Mouse (Mus musculus): ENCODE measurements around the gene Lag3. TPM values are rescaled to one million over a fixed set of nuclear protein-coding genes. Genes with fewer than 3 reads are reported as not detected.

The Lag3 gene
- polyA plus RNA-seq, 1 experiment from 2014 or later, result 0.93 TPM

GRCm38 (mm10) chr6:124918890-124919627, 7.6 kb upstream of the Lag3 start:
- Histone ChIP-seq H3K36me3 (ENCODE audit: control insufficient read depth, insufficient read depth, low read length) (peaks cover 8% of the 10 kb centered on the region; the same call in 1 of the 2 replicates), H3K4me2 (replicated peaks; ENCODE audit: low read depth) (peak overlapping the region; percentile 53), H3K9me3 (ENCODE audit: control insufficient read depth, low read length) (no peaks in the 10 kb centered on the region), H3K9ac (ENCODE audit: low read length) (peak overlapping the region; percentile 13; the same call in 1 of the 2 replicates), H3K27me3 (ENCODE audit: control insufficient read depth, insufficient read depth, low read length) (no peaks in the 10 kb centered on the region), H3K4me3 (ENCODE audit: low read depth, low read length) (peak overlapping the region; percentile 36), H3K4me1 (replicated peaks; ENCODE audit: control insufficient read depth, insufficient read depth) (peaks cover 12% of the 10 kb centered on the region; the same call in 1 of the 2 replicates), H3K27ac (replicated peaks) (peak overlapping the region; percentile 100)
- no peak for DNase-seq (ENCODE audit: low spot score)
- no peak for ATAC-seq (ENCODE audit: low FRiP score, low TSS enrichment)
- no peak for TF ChIP-seq CTCF (IDR thresholded peaks at IDR 0.05; ENCODE audit: low read depth)
- no peak for TF ChIP-seq EP300 (optimal IDR thresholded peaks at IDR 0.05)
- 15% methylated on average over 13 of the region's 14 CpGs for WGBS

- WGBS, result 6% methylated on average over 7 of the region's 7 CpGs
- Histone ChIP-seq H3K36me3 (ENCODE audit: control insufficient read depth, insufficient read depth, low read length) (peaks cover 13% of the 10 kb centered on the region), H3K27me3 (ENCODE audit: control insufficient read depth, insufficient read depth, low read length) (no peaks in the 10 kb centered on the region), H3K4me1 (replicated peaks; ENCODE audit: control insufficient read depth, insufficient read depth) (peaks cover 12% of the 10 kb centered on the region; the same call in 1 of the 2 replicates), H3K4me3 (ENCODE audit: low read depth, low read length) (peak overlapping the region; percentile 93), H3K4me2 (replicated peaks; ENCODE audit: low read depth) (peak overlapping the region; percentile 53), H3K9ac (ENCODE audit: low read length) (peak overlapping the region; percentile 99), H3K27ac (replicated peaks) (peak overlapping the region; percentile 100), H3K9me3 (ENCODE audit: control insufficient read depth, low read length) (no peaks in the 10 kb centered on the region)
- DNase-seq (ENCODE audit: low spot score) (no peak), ATAC-seq (ENCODE audit: low FRiP score, low TSS enrichment) (no peak)
- no peak for TF ChIP-seq EP300 (optimal IDR thresholded peaks at IDR 0.05)
- 0 out of 2 replicates have a peak, but pooled peaks have one; percentile 0 for TF ChIP-seq CTCF (IDR thresholded peaks at IDR 0.05; ENCODE audit: low read depth)
Observed at GRCm38 (mm10) chr6:124918331-124918690, 6.8 kb upstream of the Lag3 start.

- no peaks in the 10 kb centered on the region for H3K27me3 ChIP-seq (ENCODE audit: control insufficient read depth, insufficient read depth, low read length)
- peaks cover 13% of the 10 kb centered on the region for H3K36me3 ChIP-seq (ENCODE audit: control insufficient read depth, insufficient read depth, low read length)
- H3K4me1 ChIP-seq (replicated peaks; ENCODE audit: control insufficient read depth, insufficient read depth), result peaks cover 12% of the 10 kb centered on the region; the same call in 1 of the 2 replicates
- H3K9ac ChIP-seq (ENCODE audit: low read length), result peak overlapping the region; percentile 99
- no peaks in the 10 kb centered on the region for H3K9me3 ChIP-seq (ENCODE audit: control insufficient read depth, low read length)
- DNase-seq (ENCODE audit: low spot score) (peak; percentile 87), ATAC-seq (ENCODE audit: low FRiP score, low TSS enrichment) (peak; percentile 61)
- TF ChIP-seq CTCF (IDR thresholded peaks at IDR 0.05; ENCODE audit: low read depth), result peak; percentile 2; the same call in 1 of the 2 replicates
- TF ChIP-seq EP300 (optimal IDR thresholded peaks at IDR 0.05), result no peak
- under 1% methylated on average over 41 of the region's 89 CpGs for WGBS
- H3K4me3 ChIP-seq (ENCODE audit: low read depth, low read length), result peak overlapping the region; percentile 93
- H3K4me2 ChIP-seq (replicated peaks; ENCODE audit: low read depth), result peak overlapping the region; percentile 53
- peak overlapping the region; percentile 100 for H3K27ac ChIP-seq (replicated peaks)
Observed at GRCm38 (mm10) chr6:124917518-124918330, 6.2 kb upstream of the Lag3 start.

GRCm38 (mm10) chr6:124916695-124917517, 5.4 kb upstream of the Lag3 start:
- DNase-seq (ENCODE audit: low spot score) (peak; percentile 94), ATAC-seq (ENCODE audit: low FRiP score, low TSS enrichment) (peak; percentile 82)
- Histone ChIP-seq H3K27ac (replicated peaks) (peak overlapping the region; percentile 100), H3K9ac (ENCODE audit: low read length) (peak overlapping the region; percentile 99), H3K27me3 (ENCODE audit: control insufficient read depth, insufficient read depth, low read length) (no peaks in the 10 kb centered on the region), H3K4me2 (replicated peaks; ENCODE audit: low read depth) (peak overlapping the region; percentile 89), H3K4me1 (replicated peaks; ENCODE audit: control insufficient read depth, insufficient read depth) (peaks cover 12% of the 10 kb centered on the region; the same call in 1 of the 2 replicates), H3K4me3 (ENCODE audit: low read depth, low read length) (peak overlapping the region; percentile 93), H3K9me3 (ENCODE audit: control insufficient read depth, low read length) (no peaks in the 10 kb centered on the region), H3K36me3 (ENCODE audit: control insufficient read depth, insufficient read depth, low read length) (peaks cover 13% of the 10 kb centered on the region)
- TF ChIP-seq EP300 (optimal IDR thresholded peaks at IDR 0.05) (no peak), CTCF (IDR thresholded peaks at IDR 0.05; ENCODE audit: low read depth) (peak; percentile 66)
- WGBS, result under 1% methylated on average over 43 of the region's 67 CpGs

DNA sequence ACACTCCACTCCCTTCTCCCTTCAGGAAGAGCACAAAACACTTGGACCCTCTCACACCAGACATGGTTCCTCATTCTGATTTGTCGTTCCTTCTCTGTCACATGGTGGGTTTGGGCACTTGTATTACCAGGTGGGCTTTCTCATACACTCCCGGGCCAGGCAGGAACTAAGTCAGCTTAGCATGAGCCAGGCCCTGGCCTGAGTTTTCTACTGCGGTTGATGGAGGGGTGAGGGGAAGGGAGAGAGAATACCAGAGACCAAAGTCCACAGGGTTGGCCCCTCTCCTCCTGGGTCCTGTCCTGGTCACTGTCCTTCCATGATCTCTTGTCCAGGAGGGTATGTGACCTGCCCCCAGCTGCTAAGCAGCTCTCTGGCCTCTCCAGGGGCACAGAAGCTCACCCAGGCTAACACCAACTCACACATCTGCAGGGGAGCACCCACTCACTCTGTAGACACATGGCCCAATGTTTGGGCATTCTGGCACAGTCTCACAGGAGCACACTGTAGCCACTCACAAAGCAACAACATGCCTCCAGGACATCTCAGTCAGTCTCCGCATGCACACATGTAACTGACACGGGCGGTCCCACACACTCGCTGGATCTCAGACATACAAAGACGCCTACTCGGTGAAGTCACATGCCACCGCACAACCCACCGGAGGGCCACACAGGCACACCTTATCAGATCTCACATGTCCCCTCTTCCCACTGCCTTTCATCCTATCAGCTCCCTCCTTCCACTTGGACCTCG, 4.6 kb upstream of the Lag3 start:
- Histone ChIP-seq H3K27ac (replicated peaks) (peak overlapping the region; percentile 100), H3K4me3 (ENCODE audit: low read depth, low read length) (peak overlapping the region; percentile 93), H3K4me1 (replicated peaks; ENCODE audit: control insufficient read depth, insufficient read depth) (peaks cover 12% of the 10 kb centered on the region; the same call in 1 of the 2 replicates), H3K9me3 (ENCODE audit: control insufficient read depth, low read length) (no peaks in the 10 kb centered on the region), H3K36me3 (ENCODE audit: control insufficient read depth, insufficient read depth, low read length) (peaks cover 13% of the 10 kb centered on the region), H3K4me2 (replicated peaks; ENCODE audit: low read depth) (peak overlapping the region; percentile 89), H3K9ac (ENCODE audit: low read length) (peak overlapping the region; percentile 99), H3K27me3 (ENCODE audit: control insufficient read depth, insufficient read depth, low read length) (no peaks in the 10 kb centered on the region)
- no peak; the same call in 1 of the 2 replicates for ATAC-seq (ENCODE audit: low FRiP score, low TSS enrichment)
- WGBS, result 2% methylated on average over 12 of the region's 12 CpGs
- DNase-seq (ENCODE audit: low spot score), result peak; percentile 45
- TF ChIP-seq EP300 (optimal IDR thresholded peaks at IDR 0.05) (no peak), CTCF (IDR thresholded peaks at IDR 0.05; ENCODE audit: low read depth) (no peak)
